Mouse (Mus musculus) hindbrain, embryonic 15.5 days (tissue): ENCODE measurements at regions not wholly inside any gene's neighbourhood (a gene's known extent, or its start where the extent isn't known, plus 50 kb on each side); places are given as distances from the start of the nearest gene placed in this dataset.

Source experiments
- ATAC-seq: fragments of 200-750 bp; cut with Nextera tagmentation; 2 replicates; pipeline ENCODE4 v1.8.0; 2017; ENCODE audit warnings: low read depth, moderate number of reproducible peaks, moderate TSS enrichment; ENCODE audit not compliant: low FRiP score
- H3K27ac ChIP-seq: fragments of 300-500 bp; sonication (generic); replicated peaks from 2 replicates; pipeline ENCODE4 v1.5.1; 2015; ENCODE audit warnings: mild to moderate bottlenecking, inconsistent platforms
- H3K27me3 ChIP-seq: fragments of 300-500 bp; sonication (generic); 2 replicates; pipeline ENCODE4 v1.6.1; 2015; ENCODE audit warnings: control low read depth, inconsistent platforms
- H3K36me3 ChIP-seq: fragments of 300-500 bp; sonication (generic); 2 replicates; pipeline ENCODE4 v1.6.1; 2015; ENCODE audit warnings: control low read depth, inconsistent platforms
- H3K4me1 ChIP-seq: fragments of 300-500 bp; sonication (generic); replicated peaks from 2 replicates; pipeline ENCODE4 v1.6.1; 2015; ENCODE audit warnings: control low read depth, inconsistent platforms
- H3K4me2 ChIP-seq: fragments of 300-500 bp; sonication (generic); 2 replicates; pipeline ENCODE4 v1.6.1; 2015; ENCODE audit warnings: moderate library complexity, mild to moderate bottlenecking, inconsistent platforms
- H3K4me3 ChIP-seq: fragments of 300-500 bp; sonication (generic); 2 replicates; pipeline ENCODE4 v1.5.1; 2015; ENCODE audit warnings: mild to moderate bottlenecking, inconsistent platforms
- H3K9ac ChIP-seq: fragments of 300-500 bp; sonication (generic); 2 replicates; pipeline ENCODE4 v1.6.1; 2015; ENCODE audit warnings: inconsistent platforms
- H3K9me3 ChIP-seq: fragments of 300-500 bp; sonication (generic); 2 replicates; pipeline ENCODE4 v1.6.1; 2016; ENCODE audit warnings: control low read depth, inconsistent platforms
- WGBS: fragments of 180-500 bp; shearing (Covaris S2); methylation state at CpG from one replicate; pipeline ENCODE4 v1.1.7; 2015; 5-methylcytosine and 5-hydroxymethylcytosine counted together

- no peak for ATAC-seq
- H3K4me1 ChIP-seq = no peaks in the 10 kb centered on the region
- no peak overlapping the region for H3K27ac ChIP-seq
- H3K9me3 ChIP-seq = no peaks in the 10 kb centered on the region
- H3K27me3 ChIP-seq = no peaks in the 10 kb centered on the region
- H3K36me3 ChIP-seq = no peaks in the 10 kb centered on the region
- WGBS = 93% methylated on average over 3 of the region's 3 CpGs
- no peak overlapping the region for H3K4me2 ChIP-seq
- H3K9ac ChIP-seq = no peak overlapping the region
- no peak overlapping the region for H3K4me3 ChIP-seq
Measured at GRCm38 (mm10) chr5:41206462-41206861, 501.5 kb downstream of the Rab28 start.

- no peak for ATAC-seq
- Histone ChIP-seq H3K4me1 (no peaks in the 10 kb centered on the region), H3K27ac (no peak overlapping the region), H3K9ac (no peak overlapping the region), H3K4me3 (no peak overlapping the region), H3K9me3 (no peaks in the 10 kb centered on the region), H3K4me2 (no peak overlapping the region), H3K27me3 (no peaks in the 10 kb centered on the region), H3K36me3 (no peaks in the 10 kb centered on the region)
Measured at GRCm38 (mm10) chr5:41204417-41204816, 503.5 kb downstream of the Rab28 start.

GRCm38 (mm10) chr5:41187193-41187592, 520.8 kb downstream of the Rab28 start:
- Histone ChIP-seq H3K27ac (no peak overlapping the region), H3K36me3 (no peaks in the 10 kb centered on the region), H3K4me1 (no peaks in the 10 kb centered on the region), H3K9ac (no peak overlapping the region), H3K27me3 (no peaks in the 10 kb centered on the region), H3K4me2 (no peak overlapping the region), H3K9me3 (no peaks in the 10 kb centered on the region), H3K4me3 (no peak overlapping the region)
- WGBS = 75% methylated on average over 5 of the region's 5 CpGs
- ATAC-seq = no peak

- no peaks in the 10 kb centered on the region for H3K36me3 ChIP-seq
- no peak overlapping the region for H3K9ac ChIP-seq
- WGBS = 89% methylated on average over 3 of the region's 3 CpGs
- no peaks in the 10 kb centered on the region for H3K9me3 ChIP-seq
- H3K27ac ChIP-seq = no peak overlapping the region
- H3K4me2 ChIP-seq = no peak overlapping the region
- H3K4me3 ChIP-seq = no peak overlapping the region
- H3K4me1 ChIP-seq = no peaks in the 10 kb centered on the region
- no peaks in the 10 kb centered on the region for H3K27me3 ChIP-seq
- ATAC-seq = no peak
Measured at GRCm38 (mm10) chr5:41177220-41177619, 530.7 kb downstream of the Rab28 start.

GRCm38 (mm10) chr5:41165870-41166626, 541.9 kb downstream of the Rab28 start:
- ATAC-seq = no peak
- no peak overlapping the region for H3K4me3 ChIP-seq
- no peak overlapping the region for H3K4me2 ChIP-seq
- H3K27me3 ChIP-seq = no peaks in the 10 kb centered on the region
- 66% methylated on average over 14 of the region's 14 CpGs for WGBS
- no peak overlapping the region for H3K9ac ChIP-seq
- H3K4me1 ChIP-seq = no peaks in the 10 kb centered on the region
- no peak overlapping the region for H3K27ac ChIP-seq
- no peaks in the 10 kb centered on the region for H3K36me3 ChIP-seq
- H3K9me3 ChIP-seq = no peaks in the 10 kb centered on the region

- H3K4me3 ChIP-seq = no peak overlapping the region
- ATAC-seq = no peak
- H3K9me3 ChIP-seq = no peaks in the 10 kb centered on the region
- 0 out of 2 replicates have a peak, but pooled peaks cover 2% of the 10 kb centered on the region for H3K27me3 ChIP-seq
- H3K4me1 ChIP-seq = no peaks in the 10 kb centered on the region
- no peak overlapping the region for H3K27ac ChIP-seq
- no peak overlapping the region for H3K4me2 ChIP-seq
- H3K36me3 ChIP-seq = no peaks in the 10 kb centered on the region
- WGBS = 25% methylated on average over 5 of the region's 5 CpGs
- H3K9ac ChIP-seq = no peak overlapping the region
Measured at GRCm38 (mm10) chr5:41125050-41125449, 582.9 kb downstream of the Rab28 start.

GRCm38 (mm10) chr5:41117658-41118057, 590.3 kb downstream of the Rab28 start:
- 69% methylated on average over 3 of the region's 3 CpGs for WGBS
- Histone ChIP-seq H3K27me3 (no peaks in the 10 kb centered on the region), H3K4me2 (no peak overlapping the region), H3K4me3 (no peak overlapping the region), H3K9me3 (no peaks in the 10 kb centered on the region), H3K36me3 (no peaks in the 10 kb centered on the region), H3K27ac (no peak overlapping the region), H3K4me1 (no peaks in the 10 kb centered on the region), H3K9ac (no peak overlapping the region)
- ATAC-seq = no peak

- Histone ChIP-seq H3K9me3 (no peaks in the 10 kb centered on the region), H3K27ac (no peak overlapping the region), H3K4me3 (no peak overlapping the region), H3K27me3 (no peaks in the 10 kb centered on the region), H3K4me1 (no peaks in the 10 kb centered on the region), H3K4me2 (no peak overlapping the region), H3K36me3 (no peaks in the 10 kb centered on the region), H3K9ac (no peak overlapping the region)
- ATAC-seq = no peak
- 54% methylated on average over 5 of the region's 5 CpGs for WGBS
Measured at GRCm38 (mm10) chr5:41087773-41088172, 620.2 kb downstream of the Rab28 start.

GRCm38 (mm10) chr5:41076412-41076811, 631.5 kb downstream of the Rab28 start:
- Histone ChIP-seq H3K36me3 (no peaks in the 10 kb centered on the region), H3K4me2 (no peak overlapping the region), H3K27me3 (no peaks in the 10 kb centered on the region), H3K4me3 (no peak overlapping the region), H3K9ac (no peak overlapping the region), H3K9me3 (no peaks in the 10 kb centered on the region), H3K4me1 (no peaks in the 10 kb centered on the region), H3K27ac (no peak overlapping the region)
- ATAC-seq = no peak
- 80% methylated on average over 2 of the region's 2 CpGs for WGBS

- H3K4me3 ChIP-seq = no peak overlapping the region
- no peaks in the 10 kb centered on the region for H3K36me3 ChIP-seq
- H3K4me2 ChIP-seq = no peak overlapping the region
- no peak overlapping the region for H3K27ac ChIP-seq
- H3K4me1 ChIP-seq = no peaks in the 10 kb centered on the region
- no peaks in the 10 kb centered on the region for H3K27me3 ChIP-seq
- H3K9ac ChIP-seq = no peak overlapping the region
- ATAC-seq = no peak
- no peaks in the 10 kb centered on the region for H3K9me3 ChIP-seq
- 81% methylated on average over 9 of the region's 9 CpGs for WGBS
Measured at GRCm38 (mm10) chr5:41061646-41062045, 646.3 kb downstream of the Rab28 start.

GRCm38 (mm10) chr5:41061222-41061621, 646.7 kb downstream of the Rab28 start:
- Histone ChIP-seq H3K36me3 (no peaks in the 10 kb centered on the region), H3K27ac (no peak overlapping the region), H3K4me1 (no peaks in the 10 kb centered on the region), H3K9me3 (no peaks in the 10 kb centered on the region), H3K27me3 (no peaks in the 10 kb centered on the region), H3K9ac (no peak overlapping the region), H3K4me2 (no peak overlapping the region), H3K4me3 (no peak overlapping the region)
- 60% methylated on average over 3 of the region's 3 CpGs for WGBS
- no peak for ATAC-seq

GRCm38 (mm10) chr5:41058015-41058414, 649.9 kb downstream of the Rab28 start:
- H3K9ac ChIP-seq = no peak overlapping the region
- H3K36me3 ChIP-seq = no peaks in the 10 kb centered on the region
- ATAC-seq = no peak
- no peaks in the 10 kb centered on the region for H3K9me3 ChIP-seq
- no peaks in the 10 kb centered on the region for H3K27me3 ChIP-seq
- H3K27ac ChIP-seq = no peak overlapping the region
- WGBS = 87% methylated on average over 3 of the region's 3 CpGs
- H3K4me2 ChIP-seq = no peak overlapping the region
- H3K4me1 ChIP-seq = no peaks in the 10 kb centered on the region
- H3K4me3 ChIP-seq = no peak overlapping the region

- 0 out of 2 replicates have a peak, but pooled peaks cover 3% of the 10 kb centered on the region for H3K4me1 ChIP-seq
- 0 out of 2 replicates have a peak, but pooled peaks cover 2% of the 10 kb centered on the region for H3K27me3 ChIP-seq
- H3K36me3 ChIP-seq = no peaks in the 10 kb centered on the region
- H3K4me3 ChIP-seq = no peak overlapping the region
- no peak overlapping the region for H3K4me2 ChIP-seq
- ATAC-seq = no peak; the same call in 1 of the 2 replicates
- H3K9ac ChIP-seq = no peak overlapping the region
- 36% methylated on average over 4 of the region's 4 CpGs for WGBS
- H3K27ac ChIP-seq = no peak overlapping the region
- no peaks in the 10 kb centered on the region for H3K9me3 ChIP-seq
Measured at GRCm38 (mm10) chr5:41051948-41052347, 656.0 kb downstream of the Rab28 start.
